Mouse (Mus musculus) ES-Bruce4 (cell line): ENCODE results near the gene Sp3. TPM values are rescaled to one million over a fixed set of nuclear protein-coding genes. Genes with fewer than 3 reads are reported as not detected.

Source experiments
- H3K27ac ChIP-seq: 2 replicates; pipeline ENCODE4 v1.5.1; 2012; ENCODE audit warnings: low read length, inconsistent platforms; ENCODE audit not compliant: insufficient read depth
- H3K27me3 ChIP-seq: 2 replicates; pipeline ENCODE4 v1.6.1; 2012; ENCODE audit warnings: mild to moderate bottlenecking, low read length, inconsistent platforms; ENCODE audit not compliant: control insufficient read depth, poor library complexity, insufficient read depth, severe bottlenecking
- H3K36me3 ChIP-seq: 2 replicates; pipeline ENCODE4 v1.6.1; 2012; ENCODE audit warnings: inconsistent platforms, mild to moderate bottlenecking, low read length, moderate library complexity; ENCODE audit not compliant: control insufficient read depth, poor library complexity, insufficient read depth, severe bottlenecking
- H3K4me1 ChIP-seq: one replicate; pipeline ENCODE4 v1.8.1; 2011; ENCODE audit warnings: low read length; ENCODE audit not compliant: control insufficient read depth, insufficient read depth
- H3K4me3 ChIP-seq: 2 replicates; pipeline ENCODE4 v1.5.1; 2011; ENCODE audit warnings: low read depth, mild to moderate bottlenecking, low read length
- H3K9ac ChIP-seq: 2 replicates; pipeline ENCODE4 v1.6.1; 2012; ENCODE audit warnings: low read depth, mild to moderate bottlenecking, inconsistent platforms; ENCODE audit not compliant: poor library complexity, severe bottlenecking
- H3K9me3 ChIP-seq: replicated peaks from 2 replicates; pipeline ENCODE4 v1.6.1; 2012; ENCODE audit warnings: mild to moderate bottlenecking, low read length, inconsistent platforms; ENCODE audit not compliant: control insufficient read depth, poor library complexity, insufficient read depth, severe bottlenecking
- CTCF ChIP-seq: IDR thresholded peaks from one replicate; pipeline ENCODE4 v1.8.1; 2011; ENCODE audit warnings: low read depth, low read length
- EP300 ChIP-seq: IDR thresholded peaks from 2 replicates; pipeline ENCODE4 v1.6.1; 2011; ENCODE audit warnings: low read depth, low read length; ENCODE audit not compliant: insufficient read depth
- POLR2A ChIP-seq: IDR thresholded peaks from one replicate; pipeline ENCODE4 v1.8.1; 2011; ENCODE audit warnings: low read length; ENCODE audit not compliant: insufficient read depth
- polyA plus RNA-seq: library from polyadenylated mRNA; stranded (reverse); fragments of >200 nt; gene quantifications from 2 replicates; pipeline ENCODE4 v1.2.4, GENCODE M21; 2011; ENCODE audit warnings: low read depth; ENCODE audit not compliant: missing spikeins, insufficient read depth, insufficient read length

Gene Sp3
- 98.0 and 102 TPM in 2 replicates for polyA plus RNA-seq

DNA sequence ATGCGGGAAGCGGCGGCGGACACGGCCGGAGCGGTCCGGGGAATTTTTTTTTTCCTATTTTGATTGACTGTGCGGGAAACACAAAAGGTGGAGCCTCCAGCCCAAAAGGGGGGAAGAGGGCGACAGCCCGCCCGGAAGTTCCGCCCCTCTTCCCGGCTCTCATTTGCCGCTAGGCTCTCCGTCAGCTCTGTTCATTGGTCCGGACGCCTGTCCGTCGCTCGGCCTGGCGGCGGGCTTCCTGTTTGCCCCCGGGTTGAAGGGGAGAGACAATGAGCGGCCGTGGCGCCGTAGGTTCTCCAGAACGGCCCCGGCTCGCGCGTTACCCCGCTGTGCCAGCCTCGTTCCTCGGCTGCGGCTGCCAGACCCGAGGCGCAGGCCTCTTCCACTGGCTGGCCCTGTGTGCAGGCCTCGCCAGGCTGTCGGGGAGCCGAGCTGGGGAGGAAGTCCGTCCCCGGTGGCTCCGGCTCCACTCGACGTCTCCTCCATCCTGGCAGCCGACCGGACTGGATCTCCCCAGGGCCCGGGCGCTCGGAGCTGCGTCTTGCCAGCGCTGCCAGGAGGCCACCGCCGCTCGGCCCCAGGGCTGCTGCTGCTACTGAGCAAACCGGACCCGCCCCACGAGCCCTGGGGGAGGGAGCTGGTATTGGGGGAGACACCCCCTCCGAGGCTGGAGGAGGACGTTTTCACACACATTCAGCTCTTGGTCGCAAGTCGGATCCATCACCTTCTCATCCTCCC is at the start of gene Sp3:
Gene Sp3 (minus strand): TSS at position 110 of the 738 bp plus-strand sequence.
- Histone ChIP-seq H3K9ac (peak within 1 kb of the TSS; percentile 100), H3K27ac (peak within 1 kb of the TSS; percentile 91), H3K4me3 (peak within 1 kb of the TSS; percentile 90), H3K36me3 (peaks cover 15% of the 10 kb centered on the region), H3K27me3 (no peaks in the 10 kb centered on the region), H3K4me1 (peaks cover 9% of the 10 kb centered on the region), H3K9me3 (no peaks in the 10 kb centered on the region)
- TF ChIP-seq POLR2A = peak; percentile 13
- TF ChIP-seq EP300 = no peak
- no peak for TF ChIP-seq CTCF

DNA sequence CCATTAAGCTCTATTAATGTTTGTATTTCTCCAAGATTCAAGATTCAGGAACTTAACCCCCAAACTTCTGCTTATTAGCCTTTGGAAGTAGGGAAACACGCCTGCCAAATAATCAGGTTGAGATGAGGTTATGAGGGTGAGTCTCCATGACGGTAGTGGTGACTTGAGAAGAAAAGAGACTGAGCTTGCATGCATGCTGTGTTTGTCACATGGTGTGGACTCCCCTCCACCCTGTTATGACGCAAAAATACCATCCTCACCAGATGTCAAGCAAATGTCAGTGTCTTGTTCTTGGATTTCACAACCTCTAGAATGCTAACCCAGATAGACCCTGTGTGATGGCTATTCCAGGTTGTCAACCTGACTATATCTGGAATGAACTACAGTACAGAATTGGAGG is 49.6 kb upstream of the Sp3 start:
- Histone ChIP-seq H3K27me3 (no peaks in the 10 kb centered on the region), H3K9me3 (no peaks in the 10 kb centered on the region), H3K36me3 (no peaks in the 10 kb centered on the region), H3K4me1 (no peaks in the 10 kb centered on the region), H3K4me3 (no peak overlapping the region), H3K9ac (no peak overlapping the region), H3K27ac (no peak overlapping the region)
- no peak for TF ChIP-seq POLR2A

DNA sequence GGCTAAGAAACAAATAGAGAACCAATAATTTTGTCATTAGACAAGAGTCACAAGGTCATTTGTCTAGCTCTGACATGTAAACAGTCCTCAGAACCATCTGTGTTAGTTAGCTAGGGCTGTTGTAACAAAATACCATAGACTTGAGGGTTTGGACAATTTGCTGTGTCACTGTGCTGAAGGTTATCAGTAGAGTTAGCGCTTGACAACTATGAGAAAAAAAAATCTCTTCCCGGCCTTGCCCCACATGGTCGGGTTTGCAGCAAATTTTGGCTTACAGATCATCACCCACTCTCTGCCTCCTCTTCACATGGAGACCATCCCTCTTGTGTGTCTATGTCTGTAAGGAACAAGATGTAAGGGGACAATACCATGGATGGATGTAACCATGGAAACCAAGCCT is 47.8 kb upstream of the Sp3 start:
- Histone ChIP-seq H3K27me3 (no peaks in the 10 kb centered on the region), H3K9ac (no peak overlapping the region), H3K27ac (peak overlapping the region; percentile 58; the same call in 1 of the 2 replicates), H3K4me3 (no peak overlapping the region), H3K9me3 (no peaks in the 10 kb centered on the region), H3K4me1 (no peaks in the 10 kb centered on the region), H3K36me3 (no peaks in the 10 kb centered on the region)
- TF ChIP-seq POLR2A (no peak), EP300 (no peak), CTCF (no peak)

DNA sequence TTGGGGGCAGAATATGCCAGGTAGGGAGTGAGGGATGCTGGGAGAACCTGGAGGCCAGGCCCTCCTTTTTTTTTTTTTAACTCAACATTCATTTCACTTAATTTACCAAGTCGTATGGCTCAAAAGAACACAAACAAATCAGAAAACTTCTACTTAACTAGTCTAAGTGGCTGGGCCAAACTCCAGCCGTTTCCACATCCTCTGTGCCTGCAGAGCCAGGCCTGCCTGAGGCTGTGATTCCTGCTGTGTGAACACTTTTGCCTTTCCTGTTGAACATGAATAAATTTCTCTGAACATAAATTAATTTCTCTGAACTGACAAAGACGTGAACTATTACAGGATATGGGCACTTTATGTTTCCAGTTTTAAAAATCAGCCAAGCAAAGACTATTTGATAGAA is 46.9 kb upstream of the Sp3 start:
- no peaks in the 10 kb centered on the region for H3K27me3 ChIP-seq
- no peaks in the 10 kb centered on the region for H3K9me3 ChIP-seq
- no peaks in the 10 kb centered on the region for H3K36me3 ChIP-seq
- TF ChIP-seq CTCF = no peak
- TF ChIP-seq POLR2A = no peak
- TF ChIP-seq EP300 = no peak
- H3K27ac ChIP-seq = no peak overlapping the region
- no peak overlapping the region for H3K4me3 ChIP-seq
- no peaks in the 10 kb centered on the region for H3K4me1 ChIP-seq
- no peak overlapping the region for H3K9ac ChIP-seq

DNA sequence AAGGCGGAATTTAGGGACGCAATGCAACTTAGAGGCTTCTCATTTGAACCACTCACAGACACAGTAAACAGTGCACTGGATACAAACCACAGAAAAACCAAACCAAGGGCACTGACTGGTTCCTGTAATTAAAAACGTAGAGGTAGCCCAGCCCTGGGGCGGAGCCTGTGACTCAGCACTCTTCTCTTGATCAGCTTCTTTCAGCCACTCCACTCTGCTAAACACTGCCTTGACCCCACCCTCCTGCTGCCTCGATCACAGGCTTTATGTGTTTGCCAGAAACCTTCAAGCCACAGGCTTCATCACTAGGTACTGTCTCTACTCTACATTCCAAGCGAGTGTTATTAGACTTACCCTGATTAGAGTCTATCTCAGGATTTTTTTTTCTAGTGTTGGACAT is 43.6 kb upstream of the Sp3 start:
- peak overlapping the region; percentile 35; the same call in 1 of the 2 replicates for H3K9ac ChIP-seq
- no peak overlapping the region for H3K4me3 ChIP-seq
- no peaks in the 10 kb centered on the region for H3K36me3 ChIP-seq
- H3K27me3 ChIP-seq = no peaks in the 10 kb centered on the region
- TF ChIP-seq POLR2A (peak; percentile 24), CTCF (no peak), EP300 (peak; percentile 96)
- no peaks in the 10 kb centered on the region for H3K9me3 ChIP-seq
- peak overlapping the region; percentile 98 for H3K27ac ChIP-seq
- H3K4me1 ChIP-seq = peaks cover 12% of the 10 kb centered on the region

DNA sequence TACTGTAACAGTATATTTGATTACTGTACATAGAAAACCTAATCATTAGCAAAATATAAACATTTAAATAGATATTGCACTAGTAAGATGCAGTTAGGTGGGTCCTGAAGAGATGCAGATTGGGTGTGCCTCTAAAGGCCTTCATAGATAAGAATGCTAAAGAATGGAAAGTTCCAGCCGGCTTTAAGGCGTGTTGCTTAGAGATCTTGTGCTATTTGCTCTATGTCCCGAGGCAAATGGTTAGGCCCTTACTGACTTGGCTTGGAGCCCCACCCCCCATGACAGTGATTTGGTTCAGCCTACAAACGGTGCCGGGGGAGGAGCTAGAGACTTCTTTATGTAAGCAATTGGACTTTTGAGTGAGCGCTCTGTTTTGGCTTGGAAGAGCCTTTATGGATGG is 40.8 kb upstream of the Sp3 start:
- no peaks in the 10 kb centered on the region for H3K36me3 ChIP-seq
- peaks cover 10% of the 10 kb centered on the region for H3K9me3 ChIP-seq
- no peak overlapping the region for H3K4me3 ChIP-seq
- peak overlapping the region; percentile 56 for H3K9ac ChIP-seq
- H3K4me1 ChIP-seq = peaks cover 12% of the 10 kb centered on the region
- H3K27me3 ChIP-seq = no peaks in the 10 kb centered on the region
- no peak for TF ChIP-seq POLR2A
- TF ChIP-seq EP300 = peak; percentile 78; the same call in 1 of the 2 replicates
- no peak for TF ChIP-seq CTCF
- peak overlapping the region; percentile 93 for H3K27ac ChIP-seq
